Mouse (Mus musculus): ENCODE results near the gene Gprc5c. TPM values are rescaled to one million over a fixed set of nuclear protein-coding genes. Genes with fewer than 3 reads are reported as not detected.

Gene Gprc5c
- polyA plus RNA-seq, 1 experiment from 2014 or later: 39.2 TPM

- ATAC-seq (ENCODE audit: insufficient read depth): peak; percentile 22
- H3K4me1 ChIP-seq (ENCODE audit: insufficient read depth): no peaks in the 10 kb centered on the region; the same call in 1 of the 2 replicates
- under 1% methylated on average over 27 of the region's 27 CpGs for WGBS
- TF ChIP-seq CTCF (IDR thresholded peaks at IDR 0.05; ENCODE audit: low read depth): no peak
- DNase-seq: peak; percentile 53
- peak overlapping the region; percentile 99 for H3K4me2 ChIP-seq
- H3K27me3 ChIP-seq (ENCODE audit: insufficient read depth, low read length): no peaks in the 10 kb centered on the region
- H3K4me3 ChIP-seq (ENCODE audit: low read depth, low read length): peak overlapping the region; percentile 72
- H3K27ac ChIP-seq (ENCODE audit: low read depth): peak overlapping the region; percentile 93
- no peaks in the 10 kb centered on the region for H3K9me3 ChIP-seq (ENCODE audit: low read depth, low read length)
- H3K36me3 ChIP-seq (ENCODE audit: insufficient read depth): no peaks in the 10 kb centered on the region
- peak overlapping the region; percentile 81 for H3K9ac ChIP-seq
Observed at GRCm38 (mm10) chr11:114851269-114851607, 286 bp downstream of the Gprc5c start.

- Histone ChIP-seq H3K36me3 (ENCODE audit: insufficient read depth) (no peaks in the 10 kb centered on the region), H3K9ac (peak overlapping the region; percentile 81), H3K27ac (ENCODE audit: low read depth) (peak overlapping the region; percentile 93), H3K4me2 (peak overlapping the region; percentile 99), H3K4me1 (ENCODE audit: insufficient read depth) (no peaks in the 10 kb centered on the region; the same call in 1 of the 2 replicates), H3K4me3 (ENCODE audit: low read depth, low read length) (peak overlapping the region; percentile 72), H3K27me3 (ENCODE audit: insufficient read depth, low read length) (no peaks in the 10 kb centered on the region), H3K9me3 (ENCODE audit: low read depth, low read length) (no peaks in the 10 kb centered on the region)
- peak; percentile 58 for ATAC-seq (ENCODE audit: insufficient read depth)
- under 1% methylated on average over 65 of the region's 65 CpGs for WGBS
- peak; percentile 81 for DNase-seq
- no peak for TF ChIP-seq CTCF (IDR thresholded peaks at IDR 0.05; ENCODE audit: low read depth)
Observed at GRCm38 (mm10) chr11:114851608-114852310, 807 bp downstream of the Gprc5c start.

GRCm38 (mm10) chr11:114852311-114853173 lies 1.6 kb downstream of the Gprc5c start:
- Histone ChIP-seq H3K4me2 (peak overlapping the region; percentile 99), H3K4me1 (ENCODE audit: insufficient read depth) (no peaks in the 10 kb centered on the region; the same call in 1 of the 2 replicates), H3K4me3 (ENCODE audit: low read depth, low read length) (peak overlapping the region; percentile 72), H3K36me3 (ENCODE audit: insufficient read depth) (no peaks in the 10 kb centered on the region), H3K9ac (peak overlapping the region; percentile 81), H3K27ac (ENCODE audit: low read depth) (peak overlapping the region; percentile 93), H3K27me3 (ENCODE audit: insufficient read depth, low read length) (no peaks in the 10 kb centered on the region), H3K9me3 (ENCODE audit: low read depth, low read length) (no peaks in the 10 kb centered on the region)
- DNase-seq: peak; percentile 62
- no peak for TF ChIP-seq CTCF (IDR thresholded peaks at IDR 0.05; ENCODE audit: low read depth)
- WGBS: 1% methylated on average over 40 of the region's 40 CpGs
- ATAC-seq (ENCODE audit: insufficient read depth): peak; percentile 25; the same call in 1 of the 2 replicates

- no peaks in the 10 kb centered on the region for H3K36me3 ChIP-seq (ENCODE audit: insufficient read depth)
- peak overlapping the region; percentile 93; the same call in 1 of the 2 replicates for H3K27ac ChIP-seq (ENCODE audit: low read depth)
- peak overlapping the region; percentile 72 for H3K4me3 ChIP-seq (ENCODE audit: low read depth, low read length)
- peak overlapping the region; percentile 99 for H3K4me2 ChIP-seq
- no peak for ATAC-seq (ENCODE audit: insufficient read depth)
- H3K9me3 ChIP-seq (ENCODE audit: low read depth, low read length): no peaks in the 10 kb centered on the region
- no peak for DNase-seq
- WGBS: 12% methylated on average over 7 of the region's 7 CpGs
- peak overlapping the region; percentile 81 for H3K9ac ChIP-seq
- H3K27me3 ChIP-seq (ENCODE audit: insufficient read depth, low read length): no peaks in the 10 kb centered on the region
- H3K4me1 ChIP-seq (ENCODE audit: insufficient read depth): no peaks in the 10 kb centered on the region; the same call in 1 of the 2 replicates
- no peak for TF ChIP-seq CTCF (IDR thresholded peaks at IDR 0.05; ENCODE audit: low read depth)
Observed at GRCm38 (mm10) chr11:114853174-114853838, 2.4 kb downstream of the Gprc5c start.

- 65% methylated on average over 6 of the region's 6 CpGs for WGBS
- H3K9me3 ChIP-seq (ENCODE audit: low read depth, low read length): no peaks in the 10 kb centered on the region
- no peak overlapping the region for H3K9ac ChIP-seq
- ATAC-seq (ENCODE audit: insufficient read depth) (no peak), DNase-seq (no peak)
- no peak for TF ChIP-seq CTCF (IDR thresholded peaks at IDR 0.05; ENCODE audit: low read depth)
- H3K4me2 ChIP-seq: peak overlapping the region; percentile 99; the same call in 1 of the 2 replicates
- H3K27me3 ChIP-seq (ENCODE audit: insufficient read depth, low read length): no peaks in the 10 kb centered on the region
- H3K27ac ChIP-seq (ENCODE audit: low read depth): no peak overlapping the region
- H3K4me3 ChIP-seq (ENCODE audit: low read depth, low read length): 0 out of 2 replicates have a peak overlapping the region, but pooled peaks have one; percentile 72
- no peaks in the 10 kb centered on the region; the same call in 1 of the 2 replicates for H3K4me1 ChIP-seq (ENCODE audit: insufficient read depth)
- no peaks in the 10 kb centered on the region for H3K36me3 ChIP-seq (ENCODE audit: insufficient read depth)
Observed at GRCm38 (mm10) chr11:114854581-114854980, 3.6 kb downstream of the Gprc5c start.

GRCm38 (mm10) chr11:114856125-114856524 lies 5.2 kb downstream of the Gprc5c start:
- H3K9ac ChIP-seq: no peak overlapping the region
- WGBS: 76% methylated on average over 5 of the region's 5 CpGs
- no peaks in the 10 kb centered on the region; the same call in 1 of the 2 replicates for H3K4me1 ChIP-seq (ENCODE audit: insufficient read depth)
- H3K4me2 ChIP-seq: no peak overlapping the region
- no peak overlapping the region for H3K27ac ChIP-seq (ENCODE audit: low read depth)
- DNase-seq (no peak), ATAC-seq (ENCODE audit: insufficient read depth) (no peak)
- H3K36me3 ChIP-seq (ENCODE audit: insufficient read depth): no peaks in the 10 kb centered on the region
- H3K4me3 ChIP-seq (ENCODE audit: low read depth, low read length): no peak overlapping the region
- TF ChIP-seq CTCF (IDR thresholded peaks at IDR 0.05; ENCODE audit: low read depth): no peak
- no peaks in the 10 kb centered on the region for H3K9me3 ChIP-seq (ENCODE audit: low read depth, low read length)
- H3K27me3 ChIP-seq (ENCODE audit: insufficient read depth, low read length): no peaks in the 10 kb centered on the region
